Mouse (Mus musculus): ENCODE data around the gene Cttnbp2.

Gene Cttnbp2

GRCm38 (mm10) chr6:18514480-18515352 lies at the start of gene Cttnbp2:
Cttnbp2 (minus strand) TSS chr6:18514843.
- peak; percentile 66 to 82 for DNase-seq

- DNase-seq, result no peak
These were observed 44.4 kb upstream of the Cttnbp2 start for GRCm38 (mm10) chr6:18559019-18559418.

- DNase-seq, result no peak
These were observed 33.1 kb upstream of the Cttnbp2 start for GRCm38 (mm10) chr6:18547516-18548465.

- DNase-seq, result peak; percentile 34 to 76
These were observed 29.2 kb upstream of the Cttnbp2 start for GRCm38 (mm10) chr6:18543878-18544277.

GRCm38 (mm10) chr6:18540396-18540795 lies 25.8 kb upstream of the Cttnbp2 start:
- DNase-seq, result no peak

GRCm38 (mm10) chr6:18530394-18530793 lies 15.8 kb upstream of the Cttnbp2 start:
- no peak for DNase-seq

GRCm38 (mm10) chr6:18517626-18518025 lies 3.0 kb upstream of the Cttnbp2 start:
- DNase-seq, result no peak

- peak in 1 of 2 experiments; percentile 24 for DNase-seq
These were observed 801 bp downstream of the Cttnbp2 start for GRCm38 (mm10) chr6:18513611-18514473.

- no peak for DNase-seq
These were observed 2.8 kb downstream of the Cttnbp2 start for GRCm38 (mm10) chr6:18511886-18512285.

GRCm38 (mm10) chr6:18508036-18508435 lies 6.6 kb downstream of the Cttnbp2 start:
- no peak for DNase-seq

GRCm38 (mm10) chr6:18499833-18500232 lies 14.8 kb downstream of the Cttnbp2 start:
- DNase-seq, result no peak

GRCm38 (mm10) chr6:18492977-18493376 lies 21.7 kb downstream of the Cttnbp2 start:
- DNase-seq, result no peak

GRCm38 (mm10) chr6:18492248-18492901 lies 22.3 kb downstream of the Cttnbp2 start:
- no peak for DNase-seq

GRCm38 (mm10) chr6:18485087-18485486 lies 29.6 kb downstream of the Cttnbp2 start:
- no peak for DNase-seq

- no peak for DNase-seq
These were observed 30.6 kb downstream of the Cttnbp2 start for GRCm38 (mm10) chr6:18484061-18484460.

GRCm38 (mm10) chr6:18482546-18482945 lies 32.1 kb downstream of the Cttnbp2 start:
- no peak for DNase-seq

- DNase-seq, result no peak
These were observed 32.9 kb downstream of the Cttnbp2 start for GRCm38 (mm10) chr6:18481781-18482180.

GRCm38 (mm10) chr6:18477313-18477930 lies 37.2 kb downstream of the Cttnbp2 start:
- DNase-seq, result no peak

GRCm38 (mm10) chr6:18474983-18475382 lies 39.7 kb downstream of the Cttnbp2 start:
- no peak for DNase-seq

- no peak for DNase-seq
These were observed 40.1 kb downstream of the Cttnbp2 start for GRCm38 (mm10) chr6:18474541-18474940.

GRCm38 (mm10) chr6:18469206-18469605 lies 45.4 kb downstream of the Cttnbp2 start:
- DNase-seq, result no peak
